Mouse (Mus musculus) neural tube, embryonic 14.5 days (tissue): ENCODE measurements around the gene Psmd5. TPM values are rescaled to one million over a fixed set of nuclear protein-coding genes. Genes with fewer than 3 reads are reported as not detected.
A peak's percentile ranks its signal among the peaks of the same experiment; 100 is the strongest.

ENCODE experiments used
- ATAC-seq: fragments of 200-750 bp; cut with Nextera tagmentation; 2 replicates; pipeline ENCODE4 v1.8.0; 2017; ENCODE audit warnings: low read depth, mild to moderate bottlenecking, moderate TSS enrichment, moderate library complexity
- H3K27ac ChIP-seq: fragments of 300-500 bp; sonication (generic); 2 replicates; pipeline ENCODE4 v1.5.1; 2014; ENCODE audit warnings: low read depth, mild to moderate bottlenecking, control low read depth, low read length, moderate library complexity, mixed read lengths
- H3K27me3 ChIP-seq: fragments of 300-500 bp; sonication (generic); 2 replicates; pipeline ENCODE4 v1.6.1; 2014; ENCODE audit warnings: low read length; ENCODE audit not compliant: control insufficient read depth, insufficient read depth
- H3K36me3 ChIP-seq: fragments of 300-500 bp; sonication (generic); 2 replicates; pipeline ENCODE4 v1.6.1; 2014; ENCODE audit warnings: low read length, mixed read lengths; ENCODE audit not compliant: control insufficient read depth, insufficient read depth
- H3K4me1 ChIP-seq: fragments of 300-500 bp; sonication (generic); 2 replicates; pipeline ENCODE4 v1.6.1; 2014; ENCODE audit warnings: low read length; ENCODE audit not compliant: control insufficient read depth, insufficient read depth
- H3K4me2 ChIP-seq: fragments of 300-500 bp; sonication (generic); 2 replicates; pipeline ENCODE4 v1.6.1; 2014; ENCODE audit warnings: mild to moderate bottlenecking, low read depth, low read length, control low read depth
- H3K4me3 ChIP-seq: fragments of 300-500 bp; sonication (generic); 2 replicates; pipeline ENCODE4 v1.5.1; 2014; ENCODE audit warnings: low read depth, low read length, control low read depth, mixed read lengths
- H3K9ac ChIP-seq: fragments of 300-500 bp; sonication (generic); replicated peaks from 2 replicates; pipeline ENCODE4 v1.6.1; 2014; ENCODE audit warnings: low read depth, mild to moderate bottlenecking, control low read depth, low read length, mixed read lengths
- H3K9me3 ChIP-seq: fragments of 300-500 bp; sonication (generic); 2 replicates; pipeline ENCODE4 v1.6.1; 2016; ENCODE audit warnings: low read length; ENCODE audit not compliant: control insufficient read depth
- whole genome bisulfite sequencing: fragments of 180-500 bp; shearing (Covaris S2); extraction: QIAGEN DNeasy Blood & Tissue Kit; methylation state at CpG from one replicate; pipeline ENCODE4 v1.1.7; 2014; 5-methylcytosine and 5-hydroxymethylcytosine counted together
- polyA plus RNA-seq: library from polyadenylated mRNA; unstranded; fragments of >200 nt; fragmentation: Nextera tagmentation; extraction: Ambion mirVana; gene quantifications from 2 replicates; pipeline ENCODE4 v1.2.1, GENCODE M21; 2014

The Psmd5 gene
- polyA plus RNA-seq, 1 experiment from 2014 or later, result 101 TPM

DNA sequence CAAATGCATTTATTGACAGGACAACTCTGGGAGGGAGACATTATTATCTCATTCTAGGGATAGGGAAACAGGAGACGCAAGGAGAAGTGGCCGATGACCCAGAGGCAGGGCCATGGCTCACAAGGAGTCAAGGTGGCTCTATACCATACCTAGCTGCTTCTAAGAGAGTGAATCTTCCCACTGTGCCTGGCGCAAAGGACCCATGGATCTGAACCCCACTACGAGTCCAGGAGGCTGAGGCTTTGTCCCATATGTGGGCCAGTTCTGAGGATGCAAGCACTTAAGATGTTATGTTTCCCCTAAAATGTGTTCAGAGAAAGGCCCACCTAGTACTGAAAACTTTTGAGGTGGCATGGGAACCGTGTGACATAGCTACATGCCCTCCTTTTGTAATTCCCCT lies 37.1 kb upstream of the Psmd5 start:
- Histone ChIP-seq H3K27me3 (peaks cover 10% of the 10 kb centered on the region), H3K9me3 (no peaks in the 10 kb centered on the region), H3K27ac (no peak overlapping the region), H3K4me1 (peaks cover 14% of the 10 kb centered on the region; the same call in 1 of the 2 replicates), H3K4me3 (no peak overlapping the region), H3K4me2 (no peak overlapping the region), H3K9ac (no peak overlapping the region), H3K36me3 (no peaks in the 10 kb centered on the region)
- 87% methylated on average over 5 of the region's 5 CpGs for WGBS
- no peak for ATAC-seq

GRCm38 (mm10) chr2:34909719-34910118 lies 35.0 kb upstream of the Psmd5 start:
- H3K4me3 ChIP-seq, result no peak overlapping the region
- no peaks in the 10 kb centered on the region for H3K36me3 ChIP-seq
- 93% methylated on average over 4 of the region's 4 CpGs for WGBS
- no peaks in the 10 kb centered on the region for H3K9me3 ChIP-seq
- peaks cover 8% of the 10 kb centered on the region for H3K27me3 ChIP-seq
- no peak overlapping the region for H3K27ac ChIP-seq
- H3K9ac ChIP-seq, result no peak overlapping the region
- H3K4me1 ChIP-seq, result peaks cover 14% of the 10 kb centered on the region; the same call in 1 of the 2 replicates
- H3K4me2 ChIP-seq, result no peak overlapping the region
- no peak for ATAC-seq

GRCm38 (mm10) chr2:34906861-34907604 lies 32.3 kb upstream of the Psmd5 start:
- Histone ChIP-seq H3K36me3 (no peaks in the 10 kb centered on the region), H3K4me1 (peaks cover 5% of the 10 kb centered on the region; the same call in 1 of the 2 replicates), H3K9me3 (no peaks in the 10 kb centered on the region), H3K9ac (no peak overlapping the region), H3K4me2 (no peak overlapping the region), H3K4me3 (no peak overlapping the region), H3K27ac (no peak overlapping the region), H3K27me3 (no peaks in the 10 kb centered on the region)
- 40% methylated on average over 12 of the region's 12 CpGs for WGBS
- no peak for ATAC-seq

DNA sequence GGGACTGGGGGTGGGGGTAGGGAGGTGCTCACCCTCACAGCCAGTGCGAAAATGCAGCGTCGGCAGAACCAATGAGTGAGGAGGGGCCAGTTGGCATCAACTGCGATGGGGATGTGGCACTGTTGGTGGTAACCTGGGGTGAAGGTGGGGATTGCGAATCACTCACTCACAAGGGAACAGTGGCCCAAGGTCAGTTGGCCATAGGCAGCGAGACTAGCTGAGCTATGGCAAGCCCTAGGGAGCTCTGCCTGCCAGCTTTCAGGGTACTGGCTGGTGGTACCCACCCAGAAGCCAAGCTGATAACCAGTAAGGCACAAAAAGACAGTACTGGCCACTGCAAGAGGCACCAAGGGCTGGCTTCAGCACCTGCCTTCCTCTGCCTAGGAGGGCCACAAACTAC lies 31.7 kb upstream of the Psmd5 start:
- Histone ChIP-seq H3K27ac (no peak overlapping the region), H3K9ac (no peak overlapping the region), H3K4me2 (no peak overlapping the region), H3K4me1 (peaks cover 5% of the 10 kb centered on the region; the same call in 1 of the 2 replicates), H3K36me3 (no peaks in the 10 kb centered on the region), H3K4me3 (no peak overlapping the region), H3K9me3 (no peaks in the 10 kb centered on the region), H3K27me3 (no peaks in the 10 kb centered on the region)
- WGBS, result 72% methylated on average over 6 of the region's 6 CpGs
- no peak for ATAC-seq

- peaks cover 5% of the 10 kb centered on the region; the same call in 1 of the 2 replicates for H3K4me1 ChIP-seq
- WGBS, result under 1% methylated on average over 34 of the region's 34 CpGs
- peak; percentile 96 for ATAC-seq
- no peaks in the 10 kb centered on the region for H3K9me3 ChIP-seq
- no peaks in the 10 kb centered on the region for H3K27me3 ChIP-seq
- H3K4me2 ChIP-seq, result peak overlapping the region; percentile 65
- peak overlapping the region; percentile 67 for H3K27ac ChIP-seq
- H3K36me3 ChIP-seq, result no peaks in the 10 kb centered on the region
- peak overlapping the region; percentile 42 for H3K9ac ChIP-seq
- H3K4me3 ChIP-seq, result peak overlapping the region; percentile 30
These were observed 30.2 kb upstream of the Psmd5 start for GRCm38 (mm10) chr2:34904849-34905542.

DNA sequence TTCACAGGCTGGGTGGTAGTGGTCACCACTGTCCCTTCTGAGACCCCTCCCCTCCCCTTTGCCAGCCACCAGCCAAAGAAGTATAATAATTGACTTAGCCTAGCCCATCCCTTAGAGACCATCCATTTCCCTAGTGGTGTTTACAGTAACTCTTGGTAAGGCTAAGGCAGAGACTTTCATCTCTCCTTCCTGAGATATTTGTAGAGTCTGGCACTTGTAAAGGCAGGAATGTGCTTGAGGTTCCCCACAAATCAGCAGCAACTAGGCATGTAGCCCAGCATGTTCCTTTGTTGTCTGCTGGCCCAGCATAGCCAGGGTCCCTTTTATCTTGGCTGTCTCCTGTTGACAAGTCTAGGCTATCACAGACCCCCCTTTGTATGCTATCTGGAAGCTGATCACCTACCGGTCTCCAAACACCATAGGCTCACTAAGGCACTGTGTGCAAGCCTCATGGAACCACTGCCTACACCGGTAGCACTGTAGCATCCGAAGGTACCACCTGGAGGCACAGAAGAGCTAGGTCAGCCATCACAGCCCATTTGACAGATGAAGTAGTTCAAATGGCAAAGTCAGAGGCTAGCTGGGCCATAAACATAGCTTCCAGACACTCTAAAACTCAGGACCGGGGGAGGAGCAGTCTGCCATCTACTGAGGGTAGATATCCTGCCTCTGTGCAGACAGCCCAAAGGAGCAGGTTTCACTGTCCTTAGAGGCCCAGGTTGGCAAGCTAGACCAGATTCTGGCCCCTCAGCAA lies 29.1 kb upstream of the Psmd5 start:
- ATAC-seq, result no peak
- H3K4me3 ChIP-seq, result no peak overlapping the region
- H3K9ac ChIP-seq, result no peak overlapping the region

DNA sequence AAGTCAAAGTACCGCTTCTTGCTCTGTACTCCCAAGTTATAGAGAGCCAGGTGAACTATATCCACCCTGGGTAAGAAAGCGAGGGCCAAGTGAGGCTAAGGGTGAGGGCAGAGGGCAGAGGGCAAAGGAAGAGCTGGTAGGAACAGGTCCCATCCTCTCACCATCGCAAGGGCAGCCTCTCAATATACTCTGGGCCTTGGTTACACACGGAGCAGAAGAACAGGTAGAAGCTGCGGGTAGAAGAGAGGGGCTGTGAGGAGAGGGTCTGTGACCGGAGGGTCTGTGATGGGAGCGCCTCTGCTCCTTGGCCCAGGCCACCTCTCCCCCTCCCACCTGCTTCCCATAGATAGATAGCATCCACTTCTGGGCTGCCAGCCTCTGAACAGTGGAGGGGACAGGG lies 28.4 kb upstream of the Psmd5 start:
- ATAC-seq, result no peak
- H3K4me2 ChIP-seq, result no peak overlapping the region
- WGBS, result 88% methylated on average over 7 of the region's 7 CpGs
- H3K36me3 ChIP-seq, result no peaks in the 10 kb centered on the region
- no peak overlapping the region for H3K4me3 ChIP-seq
- H3K9ac ChIP-seq, result no peak overlapping the region
- no peak overlapping the region for H3K27ac ChIP-seq
- H3K4me1 ChIP-seq, result peaks cover 5% of the 10 kb centered on the region; the same call in 1 of the 2 replicates
- no peaks in the 10 kb centered on the region for H3K9me3 ChIP-seq
- no peaks in the 10 kb centered on the region for H3K27me3 ChIP-seq

More for the DNA sequence above, 29.1 kb upstream of the Psmd5 start:
- no peaks in the 10 kb centered on the region for H3K9me3 ChIP-seq
- H3K4me2 ChIP-seq, result peak overlapping the region; percentile 65; the same call in 1 of the 2 replicates
- 76% methylated on average over 4 of the region's 4 CpGs for WGBS
- H3K27me3 ChIP-seq, result no peaks in the 10 kb centered on the region
- H3K27ac ChIP-seq, result no peak overlapping the region; the same call in 1 of the 2 replicates
- H3K4me1 ChIP-seq, result peaks cover 5% of the 10 kb centered on the region; the same call in 1 of the 2 replicates
- no peaks in the 10 kb centered on the region for H3K36me3 ChIP-seq

DNA sequence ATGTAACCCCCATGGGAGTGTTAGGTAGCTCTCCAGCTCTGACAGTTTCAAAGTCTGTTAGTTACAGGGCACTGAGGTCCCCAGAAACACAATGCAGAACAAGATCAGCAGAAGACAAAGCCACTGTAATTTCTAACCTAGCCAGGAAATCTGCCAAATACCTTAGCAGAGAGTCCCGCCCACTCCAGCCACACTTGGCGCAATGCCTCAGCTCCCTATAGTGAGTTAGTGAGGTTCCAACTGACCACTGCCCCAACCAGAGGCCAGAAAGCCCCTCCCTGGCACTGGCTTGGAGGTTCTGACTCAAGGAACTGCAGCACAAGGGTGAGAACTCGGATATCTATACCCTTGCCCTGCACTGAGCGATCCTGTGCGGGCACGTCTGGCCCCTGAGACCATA lies 28.0 kb upstream of the Psmd5 start:
- no peak for ATAC-seq
- Histone ChIP-seq H3K27me3 (no peaks in the 10 kb centered on the region), H3K9ac (no peak overlapping the region), H3K36me3 (no peaks in the 10 kb centered on the region), H3K4me3 (no peak overlapping the region), H3K9me3 (no peaks in the 10 kb centered on the region), H3K4me1 (peaks cover 5% of the 10 kb centered on the region; the same call in 1 of the 2 replicates), H3K27ac (no peak overlapping the region), H3K4me2 (no peak overlapping the region)
- 90% methylated on average over 6 of the region's 6 CpGs for WGBS
